ENCODE assay signal across 25 mouse cellular contexts in the genomic region with DNA sequence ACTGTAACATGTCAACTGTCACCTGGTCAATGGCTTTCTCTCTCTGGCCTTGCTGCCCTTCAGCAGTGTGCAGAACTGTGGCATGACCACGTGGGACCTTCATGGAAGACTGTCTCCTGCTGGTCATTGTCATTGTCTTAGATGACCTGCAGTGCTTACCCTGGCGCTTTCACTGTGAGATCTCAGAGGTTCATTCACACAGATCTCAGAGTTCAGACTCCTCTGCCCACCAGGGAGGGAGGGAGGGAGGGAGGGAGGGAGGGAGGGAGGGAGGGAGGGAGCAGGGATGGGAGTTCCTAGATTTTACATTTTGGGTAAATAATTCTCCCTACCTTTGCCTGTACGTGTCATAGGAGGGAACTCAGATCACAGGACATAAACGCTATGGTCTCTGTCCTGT.
DNase-seq lines count a peak whose midpoint lies in the region; ATAC-seq and TF ChIP-seq lines count a peak whose summit lies in the region.
"Had no signal": no experiment of that assay in that cellular context is flagged by ENCODE, and none has a peak within 500 bp of the region (broad histone marks: within the 10 kb centered on the region; RNA-seq: fewer than 3 reads in every experiment).

No protein-coding gene starts in this region.

- no peak overlapping the region; the same call in 1 of the 2 replicates for H3K4me2 ChIP-seq in heart, embryonic 11.5 days
- no peak overlapping the region for H3K4me2 ChIP-seq in hindbrain, embryonic 11.5 days (replicated peaks; ENCODE audit: low read depth, low read length)
- H3K4me2 ChIP-seq in kidney, embryonic 14.5 days (replicated peaks; ENCODE audit: low read depth, low read length), result no peak overlapping the region
- H3K4me2 ChIP-seq in kidney, postnatal 0 days (ENCODE audit: low read length), result no peak overlapping the region
- H3K4me2 ChIP-seq: embryonic facial prominence, embryonic 12.5 days; hindbrain, embryonic 12.5 days; limb, embryonic 13.5 days; liver, embryonic 11.5 days; lung, embryonic 15.5 days; midbrain, embryonic 12.5 days; neural tube, embryonic 12.5 days had no signal

- no peak for DNase-seq in heart, adult 11 months
- no peak for DNase-seq in hindbrain, embryonic 10.5 days (ENCODE audit: low spot score)
- DNase-seq in hindbrain, embryonic 11.5 days (ENCODE audit: low spot score), result no peak
- no peak for DNase-seq in kidney, postnatal 4 days
- DNase-seq in kidney, postnatal 0 days (ENCODE audit: low spot score), result no peak
- DNase-seq: cerebellum, adult 11 months; cerebellum, adult 9-10 months; cerebellum, postnatal 36 days; forebrain, postnatal 0 days; thymus, adult 2 months; thymus, postnatal 36 days had no signal

- 21% methylated on average over 4 of the region's 4 CpGs for WGBS in heart, embryonic 11.5 days (ENCODE audit: insufficient replicate concordance)
- WGBS in hindbrain, embryonic 10.5 days, result 28% methylated on average over 4 of the region's 4 CpGs
- 31% methylated on average over 4 of the region's 4 CpGs for WGBS in hindbrain, embryonic 11.5 days
- WGBS in kidney, embryonic 14.5 days, result 14% methylated on average over 4 of the region's 4 CpGs
- WGBS in kidney, postnatal 0 days, result 13% methylated on average over 4 of the region's 4 CpGs

- peaks cover 11% of the 10 kb centered on the region for H3K4me1 ChIP-seq in heart, embryonic 11.5 days (ENCODE audit: control insufficient read depth, insufficient read depth, low read length)
- peaks cover 18% of the 10 kb centered on the region for H3K4me1 ChIP-seq in hindbrain, embryonic 10.5 days (replicated peaks)
- no peaks in the 10 kb centered on the region; the same call in 1 of the 2 replicates for H3K4me1 ChIP-seq in hindbrain, embryonic 11.5 days (replicated peaks; ENCODE audit: control insufficient read depth, insufficient read depth, low read length)
- H3K4me1 ChIP-seq in kidney, embryonic 14.5 days (ENCODE audit: control insufficient read depth, insufficient read depth, low read length), result no peaks in the 10 kb centered on the region; the same call in 1 of the 2 replicates
- H3K4me1 ChIP-seq in kidney, postnatal 0 days (replicated peaks; ENCODE audit: insufficient read depth, low read length), result no peaks in the 10 kb centered on the region; the same call in 1 of the 2 replicates
- H3K4me1 ChIP-seq: lung, embryonic 15.5 days; midbrain, embryonic 12.5 days; neural tube, embryonic 12.5 days had no signal

- no peaks in the 10 kb centered on the region for H3K9me3 ChIP-seq in heart, embryonic 11.5 days (replicated peaks; ENCODE audit: control insufficient read depth, low read length)
- H3K9me3 ChIP-seq in hindbrain, embryonic 10.5 days, result no peaks in the 10 kb centered on the region
- no peaks in the 10 kb centered on the region for H3K9me3 ChIP-seq in hindbrain, embryonic 11.5 days (ENCODE audit: control insufficient read depth, low read length)
- no peaks in the 10 kb centered on the region for H3K9me3 ChIP-seq in kidney, embryonic 14.5 days (ENCODE audit: control insufficient read depth, low read length)
- H3K9me3 ChIP-seq in kidney, postnatal 0 days (replicated peaks; ENCODE audit: low read length), result no peaks in the 10 kb centered on the region
- H3K9me3 ChIP-seq: embryonic facial prominence, embryonic 12.5 days; hindbrain, embryonic 12.5 days; limb, embryonic 13.5 days; lung, embryonic 15.5 days; midbrain, embryonic 12.5 days; neural tube, embryonic 12.5 days had no signal

- peak overlapping the region; percentile 49; the same call in 1 of the 2 replicates for H3K9ac ChIP-seq in heart, embryonic 11.5 days (ENCODE audit: low read depth, low read length)
- no peak overlapping the region for H3K9ac ChIP-seq in hindbrain, embryonic 11.5 days (ENCODE audit: low read depth, low read length)
- no peak overlapping the region for H3K9ac ChIP-seq in kidney, embryonic 14.5 days (ENCODE audit: low read depth, low read length)
- H3K9ac ChIP-seq in kidney, postnatal 0 days (ENCODE audit: low read depth, low read length), result no peak overlapping the region
- H3K9ac ChIP-seq: embryonic facial prominence, embryonic 12.5 days; forebrain, postnatal 0 days; hindbrain, embryonic 12.5 days; limb, embryonic 13.5 days; lung, embryonic 15.5 days; midbrain, embryonic 12.5 days; neural tube, embryonic 12.5 days had no signal

- TF ChIP-seq CTCF in kidney, postnatal 0 days (IDR thresholded peaks at IDR 0.05; ENCODE audit: low read depth), result no peak

- H3K4me3 ChIP-seq in heart, embryonic 11.5 days (ENCODE audit: low read depth, low read length), result no peak overlapping the region
- no peak overlapping the region for H3K4me3 ChIP-seq in hindbrain, embryonic 10.5 days
- no peak overlapping the region for H3K4me3 ChIP-seq in hindbrain, embryonic 11.5 days (ENCODE audit: low read depth, low read length)
- no peak overlapping the region for H3K4me3 ChIP-seq in kidney, embryonic 14.5 days (ENCODE audit: low read length)
- no peak overlapping the region for H3K4me3 ChIP-seq in kidney, postnatal 0 days (replicated peaks; ENCODE audit: low read depth, low read length)
- H3K4me3 ChIP-seq: embryonic facial prominence, embryonic 12.5 days; hindbrain, embryonic 12.5 days; layer of hippocampus, adult 2 months; left cerebral cortex, adult 2 months; limb, embryonic 13.5 days; lung, embryonic 15.5 days; midbrain, embryonic 12.5 days; myocyte; neural tube, embryonic 12.5 days had no signal

- H3K27me3 ChIP-seq in heart, embryonic 11.5 days (ENCODE audit: control insufficient read depth, insufficient read depth, low read length), result no peaks in the 10 kb centered on the region
- no peaks in the 10 kb centered on the region for H3K27me3 ChIP-seq in hindbrain, embryonic 10.5 days (ENCODE audit: insufficient read depth, poor library complexity, severe bottlenecking)
- H3K27me3 ChIP-seq in hindbrain, embryonic 11.5 days (ENCODE audit: control insufficient read depth, insufficient read depth, low read length), result no peaks in the 10 kb centered on the region
- no peaks in the 10 kb centered on the region for H3K27me3 ChIP-seq in kidney, embryonic 14.5 days (ENCODE audit: control insufficient read depth, insufficient read depth, low read length)
- no peaks in the 10 kb centered on the region for H3K27me3 ChIP-seq in kidney, postnatal 0 days (ENCODE audit: insufficient read depth, low read length)
- H3K27me3 ChIP-seq: embryonic facial prominence, embryonic 12.5 days; hindbrain, embryonic 12.5 days; limb, embryonic 13.5 days; lung, embryonic 15.5 days; midbrain, embryonic 12.5 days; neural tube, embryonic 12.5 days had no signal

- H3K36me3 ChIP-seq in heart, embryonic 11.5 days (ENCODE audit: control insufficient read depth, insufficient read depth, low read length), result no peaks in the 10 kb centered on the region
- H3K36me3 ChIP-seq in hindbrain, embryonic 10.5 days, result no peaks in the 10 kb centered on the region
- H3K36me3 ChIP-seq in hindbrain, embryonic 11.5 days (ENCODE audit: control insufficient read depth, insufficient read depth, low read length), result no peaks in the 10 kb centered on the region
- no peaks in the 10 kb centered on the region for H3K36me3 ChIP-seq in kidney, embryonic 14.5 days (ENCODE audit: control insufficient read depth, insufficient read depth, low read length)
- H3K36me3 ChIP-seq in kidney, postnatal 0 days (ENCODE audit: insufficient read depth, low read length), result no peaks in the 10 kb centered on the region
- H3K36me3 ChIP-seq: embryonic facial prominence, embryonic 12.5 days; hindbrain, embryonic 12.5 days; limb, embryonic 13.5 days; lung, embryonic 15.5 days; midbrain, embryonic 12.5 days; neural tube, embryonic 12.5 days had no signal

- peak overlapping the region; percentile 71 for H3K27ac ChIP-seq in heart, embryonic 11.5 days (ENCODE audit: low read depth, low read length)
- peak overlapping the region; percentile 20; the same call in 1 of the 2 replicates for H3K27ac ChIP-seq in hindbrain, embryonic 10.5 days
- no peak overlapping the region for H3K27ac ChIP-seq in hindbrain, embryonic 11.5 days (ENCODE audit: low read depth, low read length)
- peak overlapping the region; percentile 73; the same call in 1 of the 2 replicates for H3K27ac ChIP-seq in kidney, embryonic 14.5 days (ENCODE audit: low read depth, low read length)
- H3K27ac ChIP-seq in kidney, postnatal 0 days, result peak overlapping the region; percentile 68
- H3K27ac ChIP-seq: embryonic facial prominence, embryonic 12.5 days; hindbrain, embryonic 12.5 days; hindbrain, postnatal 0 days; layer of hippocampus, adult 2 months; left cerebral cortex, adult 2 months; limb, embryonic 13.5 days; lung, embryonic 15.5 days; midbrain, embryonic 12.5 days; neural tube, embryonic 12.5 days had no signal

- no peak for ATAC-seq in heart, embryonic 11.5 days (replicated peaks; ENCODE audit: insufficient number of reproducible peaks, low FRiP score, low TSS enrichment)
- no peak for ATAC-seq in hindbrain, embryonic 11.5 days (ENCODE audit: low FRiP score)
- ATAC-seq in kidney, embryonic 14.5 days (ENCODE audit: low FRiP score, low TSS enrichment), result peak; percentile 7; the same call in 1 of the 2 replicates
- peak; percentile 60 for ATAC-seq in kidney, postnatal 0 days (replicated peaks; ENCODE audit: low FRiP score, low read depth)
- ATAC-seq: CD4-positive, CD25-positive, alpha-beta regulatory T cell, adult 4 months; forebrain, postnatal 0 days had no signal

Comparison
In these comparisons a context has a peak if more than half of its experiments do, and no peak if none do; other contexts are left out.
1. ATAC-seq: peak in kidney, embryonic 14.5 days (single experiment) and kidney, postnatal 0 days (single experiment); none in heart, embryonic 11.5 days (single experiment) and hindbrain, embryonic 11.5 days (single experiment).